Mouse (Mus musculus): ENCODE measurements around the gene Hoxa5.

The Hoxa5 gene

GRCm38 (mm10) chr6:52204050-52204752 lies at the start of gene Hoxa5:
Gene Hoxa5, minus strand, starts transcription at chr6:52204587.
- no peak for DNase-seq

- no peak for DNase-seq
These were observed 49.4 kb upstream of the Hoxa5 start for GRCm38 (mm10) chr6:52253511-52254500.

DNA sequence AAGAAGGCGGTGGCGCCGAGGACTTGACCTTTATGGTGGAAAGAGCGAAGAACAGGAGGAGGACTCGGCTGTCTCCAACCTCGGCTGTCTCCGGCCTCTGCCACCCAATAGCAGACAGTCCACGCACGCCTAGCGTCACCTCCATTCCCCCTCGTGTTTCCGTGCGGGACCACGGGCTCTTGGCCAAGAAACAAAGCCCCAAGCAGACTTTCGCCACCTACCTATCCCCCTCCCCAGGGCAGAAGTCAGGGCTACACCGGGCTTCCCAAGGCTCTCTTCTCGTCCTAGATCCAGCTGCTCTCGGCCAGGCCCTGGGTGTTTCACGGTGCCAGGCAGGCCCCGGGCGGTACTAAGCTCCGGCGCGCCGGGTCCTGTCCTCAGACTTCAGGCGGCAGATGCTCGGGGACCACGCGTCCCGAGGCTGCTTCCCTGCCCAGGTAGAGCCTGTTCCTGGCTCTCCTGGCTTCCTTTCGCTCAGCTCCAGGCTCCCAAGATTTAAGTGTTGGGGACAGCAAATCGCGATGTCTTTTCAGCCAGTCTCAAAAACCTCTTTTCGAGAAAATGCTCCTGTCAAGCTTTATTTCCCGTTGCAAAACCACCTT lies 48.5 kb upstream of the Hoxa5 start:
- no peak for DNase-seq

DNA sequence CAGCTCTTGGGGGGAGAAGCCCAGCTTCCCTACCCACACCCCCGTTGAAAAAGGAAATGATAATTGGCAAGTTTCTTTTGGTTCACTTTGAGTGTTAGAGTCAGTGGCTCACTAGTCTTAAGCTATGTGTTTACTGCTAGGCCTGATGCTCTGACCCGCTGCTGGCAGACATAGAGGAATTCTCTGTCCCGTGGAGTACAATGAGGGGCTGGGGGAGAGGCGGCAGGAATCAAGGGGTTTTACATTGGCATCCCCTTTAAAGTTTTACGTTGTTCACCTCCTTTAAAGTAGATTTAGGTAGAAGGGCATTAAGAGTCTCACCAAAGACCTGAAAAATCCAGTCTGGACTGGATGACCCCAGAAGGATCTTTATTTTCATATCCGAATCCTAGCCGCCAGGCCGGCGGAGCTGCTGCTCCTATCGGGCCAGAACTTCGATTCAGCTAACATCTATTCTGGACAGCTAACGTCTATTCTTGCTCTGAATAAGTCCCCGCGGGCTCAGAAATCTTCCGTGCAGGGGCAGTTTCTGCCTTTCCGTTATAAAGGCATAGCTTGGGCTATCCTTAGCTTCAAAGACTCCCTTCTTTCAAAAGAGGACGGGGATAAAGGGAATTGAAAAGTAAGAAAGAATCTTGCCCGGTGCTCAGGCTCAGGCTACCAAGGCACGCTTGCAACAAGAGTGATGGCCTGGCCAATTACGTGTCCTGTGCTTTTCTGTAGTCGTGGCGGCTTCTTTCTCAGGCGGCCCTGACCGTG lies 47.8 kb upstream of the Hoxa5 start:
- no peak for DNase-seq

DNA sequence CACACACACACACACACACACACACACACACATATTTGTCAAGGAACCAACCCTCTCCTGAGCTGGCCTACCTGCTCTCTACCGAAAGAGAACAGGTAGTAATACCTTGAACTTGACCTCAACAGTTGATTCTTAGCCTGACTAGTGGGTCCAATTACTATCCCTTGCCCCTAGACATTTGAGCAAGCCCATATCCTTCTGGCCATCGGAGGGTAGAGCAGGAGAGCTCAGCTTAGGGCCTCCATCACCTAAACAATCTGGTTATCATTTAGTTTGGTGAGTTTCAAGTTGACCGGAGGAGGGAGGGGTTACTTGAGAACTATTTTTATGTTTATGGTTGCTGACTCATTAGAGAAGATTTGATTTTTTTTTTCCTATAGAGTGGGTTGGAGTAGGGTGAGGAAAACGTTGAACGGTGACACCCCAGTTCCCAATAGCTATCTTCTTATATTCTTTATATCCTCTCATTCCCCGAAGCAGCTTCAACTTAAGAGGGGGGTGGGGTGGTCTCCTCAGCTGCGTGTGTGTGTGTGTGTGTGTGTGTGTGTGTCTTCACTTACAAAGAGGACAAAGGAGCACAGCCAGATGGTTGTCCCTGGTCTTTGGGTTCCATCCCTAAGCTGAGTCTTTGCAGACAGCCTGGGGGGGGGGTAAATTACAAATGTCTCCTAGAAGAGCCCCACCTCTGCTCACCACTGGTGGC lies 46.9 kb upstream of the Hoxa5 start:
- DNase-seq: no peak

DNA sequence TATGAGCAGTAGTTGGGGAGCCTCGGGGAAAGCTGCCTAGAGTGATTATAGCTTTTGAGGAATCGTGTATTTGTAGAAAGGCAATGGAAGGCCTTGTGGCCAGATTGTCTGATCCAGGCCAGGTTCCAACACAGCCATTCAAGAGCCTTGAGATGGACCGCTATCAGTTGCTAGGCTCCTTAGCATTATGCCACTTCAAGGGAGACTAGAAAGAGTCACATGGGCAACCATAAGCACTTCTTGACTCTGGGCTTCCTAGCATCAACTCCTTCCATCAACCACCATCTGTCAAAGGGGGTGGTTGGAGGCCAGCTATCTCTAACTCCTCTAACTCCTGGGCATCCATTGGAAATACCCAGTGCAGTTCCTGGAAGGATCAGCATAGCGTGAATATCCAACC lies 45.4 kb upstream of the Hoxa5 start:
- DNase-seq: no peak

DNA sequence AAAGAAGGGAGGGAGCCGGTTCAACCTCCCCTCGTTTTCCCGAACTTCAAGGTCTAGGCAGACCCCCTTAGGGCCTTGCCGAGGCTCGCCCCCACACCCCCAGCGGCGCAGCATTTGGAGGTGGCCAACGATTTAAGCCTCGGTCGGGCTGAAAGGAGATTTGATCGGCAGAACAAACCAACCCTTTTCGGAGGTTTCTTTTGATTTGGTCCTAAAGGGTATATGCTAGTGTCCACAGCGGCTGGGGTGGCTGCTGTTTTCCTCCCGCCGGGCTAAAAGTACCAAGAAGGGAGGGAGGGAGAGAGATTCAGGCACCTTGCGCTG lies 45.0 kb upstream of the Hoxa5 start:
- no peak for DNase-seq

DNA sequence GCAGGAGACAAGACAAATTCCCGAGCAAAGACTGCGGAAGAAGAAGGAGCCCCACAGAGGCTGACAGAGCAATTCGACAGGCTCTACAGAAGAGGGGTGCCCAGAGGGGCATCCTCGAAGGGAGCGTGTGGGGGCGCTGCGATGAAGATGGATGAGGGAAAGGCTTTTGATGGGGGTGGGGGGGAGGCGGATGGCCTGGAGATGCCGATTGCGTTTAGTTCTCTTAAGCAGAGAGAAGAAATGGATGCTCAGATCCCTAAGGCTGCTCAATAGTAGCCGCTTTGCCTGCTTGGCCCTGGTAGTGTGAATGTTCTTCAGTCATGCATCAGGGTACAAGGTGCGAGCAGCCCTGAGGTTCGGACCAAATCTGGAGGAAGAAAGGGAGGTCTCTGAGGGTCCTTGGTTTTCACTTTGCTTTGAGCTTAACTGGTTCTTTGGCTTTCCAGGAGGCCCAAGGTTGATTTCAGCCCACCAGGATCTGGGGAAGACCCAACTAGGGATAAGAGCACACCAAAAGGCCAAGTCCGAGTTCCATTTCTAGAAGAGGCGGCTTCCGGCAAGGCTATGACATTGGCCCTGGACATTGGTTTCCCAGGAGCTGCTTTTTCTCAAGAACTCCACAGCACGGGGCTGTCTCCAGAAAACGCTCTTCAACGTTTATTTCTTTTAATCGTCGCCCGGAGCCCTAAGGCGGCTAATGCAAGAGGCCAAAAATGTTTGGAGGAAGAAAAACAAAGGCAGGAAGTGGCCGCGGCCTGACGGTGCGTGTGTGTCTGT lies 44.4 kb upstream of the Hoxa5 start:
- no peak for DNase-seq

DNA sequence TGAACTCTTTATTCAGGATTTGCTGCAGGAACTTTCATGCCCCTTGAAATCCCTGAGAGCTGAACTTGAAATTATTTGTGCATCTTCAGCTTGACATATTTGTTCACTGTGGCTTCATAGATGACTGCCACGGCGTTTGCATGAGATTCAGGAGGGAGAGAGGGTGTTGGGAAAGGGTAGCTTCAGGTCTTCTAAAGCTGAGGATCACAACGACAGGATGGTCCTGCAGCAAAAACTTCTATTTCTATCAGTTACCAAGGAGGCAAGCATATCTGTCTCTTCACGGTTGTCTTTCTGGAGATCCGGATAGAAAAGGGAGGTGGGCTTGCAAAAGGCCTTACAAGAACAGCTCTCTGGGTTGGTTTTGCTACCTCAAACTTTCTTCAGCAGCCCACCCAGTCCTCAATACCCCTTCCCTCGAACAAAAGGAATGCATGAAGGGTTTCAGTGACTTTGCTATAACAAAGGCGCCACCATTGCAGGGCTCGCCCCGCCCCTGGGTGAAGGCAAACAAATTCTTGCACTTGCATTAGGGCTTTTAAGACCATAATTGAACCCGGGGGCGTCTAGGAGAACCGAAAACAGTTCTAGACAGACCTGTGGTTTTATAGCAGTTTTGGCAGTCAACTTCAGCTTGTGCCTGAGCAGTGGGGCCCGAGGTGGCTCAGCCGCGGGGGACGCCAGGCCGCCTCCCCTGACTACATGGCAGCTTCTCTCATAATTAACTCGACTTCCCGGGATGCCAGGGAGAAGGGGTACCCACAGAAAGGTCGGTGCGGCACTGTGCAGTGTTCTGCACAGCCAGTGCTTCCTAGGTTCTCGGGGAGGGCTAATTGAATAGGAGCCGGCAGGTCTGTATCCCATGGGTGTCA lies 43.6 kb upstream of the Hoxa5 start:
- no peak for DNase-seq

DNA sequence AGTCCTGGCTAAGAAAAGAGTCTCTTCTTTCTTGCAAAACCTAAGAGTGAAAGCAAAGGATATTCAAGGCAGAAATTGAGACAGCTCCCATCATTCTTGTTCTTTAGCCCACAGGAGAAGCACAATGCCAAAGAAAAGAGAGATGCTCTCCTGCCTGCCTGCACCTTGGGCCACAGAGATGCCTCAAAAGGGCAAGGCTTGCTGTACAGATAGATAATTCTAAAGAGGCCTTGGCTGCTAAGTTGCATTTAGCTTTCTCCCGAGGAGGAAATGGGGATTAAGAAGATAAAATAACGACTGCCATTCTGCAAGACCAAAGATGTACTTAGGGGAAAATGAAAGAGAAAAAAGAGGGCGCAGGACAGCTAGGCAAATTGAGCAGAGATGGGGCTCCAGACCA lies 42.5 kb upstream of the Hoxa5 start:
- no peak for DNase-seq

- no peak for DNase-seq
These were observed 42.0 kb upstream of the Hoxa5 start for GRCm38 (mm10) chr6:52246403-52246803.

- DNase-seq: no peak
These were observed 41.4 kb upstream of the Hoxa5 start, which contains the start of gene Hoxa11 for GRCm38 (mm10) chr6:52245757-52246142. Gene Hoxa11, minus strand, starts transcription at chr6:52245810.

DNA sequence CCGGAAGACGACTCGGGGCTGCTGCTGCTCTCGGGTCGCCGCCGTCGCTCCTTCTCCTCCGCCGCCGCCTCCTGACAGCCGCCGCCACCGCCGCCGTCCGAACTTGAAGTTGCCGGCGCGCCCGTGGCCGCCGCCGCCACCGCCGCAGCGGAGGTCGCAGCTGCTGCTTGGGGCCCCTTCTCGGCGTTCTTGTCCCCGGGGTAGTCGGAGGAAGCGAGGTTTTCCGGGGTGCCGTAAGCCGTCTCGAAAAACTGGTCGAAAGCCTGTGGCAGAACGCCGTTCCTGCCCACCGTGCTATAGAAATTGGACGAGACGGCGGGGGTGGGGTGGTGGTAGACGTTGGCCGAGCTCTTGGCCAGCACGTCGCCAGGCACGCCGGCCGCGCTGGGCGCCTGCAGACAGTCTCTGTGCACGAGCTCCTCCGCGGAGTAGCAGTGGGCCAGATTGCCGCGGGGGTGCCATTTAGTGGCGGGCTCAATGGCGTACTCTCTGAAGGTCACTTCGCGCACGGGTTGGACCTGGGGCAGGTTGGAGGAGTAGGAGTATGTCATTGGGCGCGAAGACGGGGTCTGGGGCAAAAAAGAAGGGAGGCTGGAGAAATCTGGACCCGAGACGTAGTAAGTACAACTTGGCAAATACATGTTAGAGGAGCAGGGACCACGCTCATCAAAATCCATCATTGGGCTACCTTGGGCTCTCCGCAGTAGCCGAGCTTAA lies 40.8 kb upstream of the Hoxa5 start:
- peak; percentile 50 for DNase-seq

- no peak for DNase-seq
These were observed 40.2 kb upstream of the Hoxa5 start for GRCm38 (mm10) chr6:52244471-52245039.

DNA sequence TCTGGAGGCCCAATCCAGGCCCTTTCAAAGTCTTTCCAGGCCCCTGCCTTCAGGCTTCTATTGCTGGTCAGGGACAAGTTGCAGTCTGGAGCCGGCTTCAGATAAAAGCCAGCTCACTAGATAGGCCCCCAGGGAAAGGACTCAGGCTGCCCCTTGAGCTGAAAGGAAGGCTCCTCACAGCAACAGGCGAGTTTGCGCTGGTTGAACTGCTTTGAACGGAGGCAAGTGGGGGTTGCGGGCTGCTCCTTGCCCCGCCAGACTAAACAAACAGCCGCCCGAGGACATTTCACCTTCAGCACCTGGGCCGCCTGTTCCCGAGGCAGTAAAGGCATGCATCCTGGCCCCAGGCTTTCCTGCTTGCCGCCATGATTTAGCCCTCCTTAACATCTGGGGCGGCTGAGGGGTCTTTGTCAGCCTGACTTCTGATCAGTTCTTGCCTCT lies 39.3 kb upstream of the Hoxa5 start:
- no peak for DNase-seq

DNA sequence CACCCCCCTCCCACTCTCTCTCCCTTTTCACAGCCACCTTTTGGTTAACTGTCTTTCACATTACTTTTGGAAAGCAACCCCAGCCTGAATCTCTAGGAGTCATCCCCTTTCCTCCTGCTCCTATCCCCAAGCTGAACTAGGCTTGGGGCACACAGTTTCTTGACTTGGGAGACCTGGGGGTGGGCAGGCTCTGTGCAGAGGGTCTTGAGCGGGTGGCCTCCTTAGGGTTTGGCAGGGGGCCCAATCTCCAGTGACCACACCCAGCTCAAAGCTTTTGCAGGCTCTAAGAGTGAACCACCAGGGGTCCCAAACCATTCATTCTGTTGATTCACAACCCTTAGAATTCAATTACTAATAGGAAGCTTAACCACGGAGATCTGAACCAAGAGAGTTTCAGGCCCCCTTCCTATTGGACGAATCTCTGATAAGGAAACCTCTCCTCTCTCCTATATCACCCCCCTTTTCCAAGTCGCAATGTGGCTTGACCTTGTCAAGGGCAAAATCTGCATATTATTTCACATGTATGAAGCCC lies 38.5 kb upstream of the Hoxa5 start:
- no peak for DNase-seq

- no peak for DNase-seq
These were observed 36.7 kb upstream of the Hoxa5 start for GRCm38 (mm10) chr6:52241001-52241621.

- peak; percentile 82 for DNase-seq
These were observed 36.1 kb upstream of the Hoxa5 start, which contains the start of gene Hoxa10 for GRCm38 (mm10) chr6:52240389-52241000. Gene Hoxa10, minus strand, starts transcription at chr6:52240854.

All from thymus, postnatal 14 days (tissue).